Mouse (Mus musculus) CH12F3 (cell line): ENCODE data around the gene Eepd1.

ENCODE experiments used
- in situ Hi-C: fragments of 300-500 bp; cut with MboI; formaldehyde crosslinking; loops from 2 replicates; pipeline ENCODE4 v1.14.3; 2020; ENCODE audit warnings: low sequenced_read_pairs

Gene Eepd1

DNA sequence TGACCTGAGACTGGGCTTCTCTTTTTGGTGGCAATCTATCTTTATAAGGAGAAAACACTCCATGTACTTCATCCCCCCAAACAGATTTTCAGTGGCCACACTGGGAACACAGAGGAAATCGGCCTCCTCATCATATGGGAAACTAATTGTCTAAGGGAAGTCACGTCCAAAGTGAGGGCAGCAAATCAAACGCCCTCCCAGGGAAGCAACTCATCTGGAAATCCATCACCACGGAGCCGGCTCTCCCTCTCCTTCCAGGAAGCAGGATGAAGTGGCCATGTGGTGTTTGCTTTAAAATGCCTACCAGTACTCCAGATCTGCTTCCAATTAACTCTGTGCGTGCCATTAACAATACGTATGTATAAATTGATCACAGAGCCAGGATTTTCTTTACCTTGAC is 92.4 kb downstream of the Eepd1 start:
- in situ Hi-C loops, result no loop called here

- in situ Hi-C loops, result no loop called here
Measured at GRCm38 (mm10) chr9:25574186-25574585, 92.8 kb downstream of the Eepd1 start.

DNA sequence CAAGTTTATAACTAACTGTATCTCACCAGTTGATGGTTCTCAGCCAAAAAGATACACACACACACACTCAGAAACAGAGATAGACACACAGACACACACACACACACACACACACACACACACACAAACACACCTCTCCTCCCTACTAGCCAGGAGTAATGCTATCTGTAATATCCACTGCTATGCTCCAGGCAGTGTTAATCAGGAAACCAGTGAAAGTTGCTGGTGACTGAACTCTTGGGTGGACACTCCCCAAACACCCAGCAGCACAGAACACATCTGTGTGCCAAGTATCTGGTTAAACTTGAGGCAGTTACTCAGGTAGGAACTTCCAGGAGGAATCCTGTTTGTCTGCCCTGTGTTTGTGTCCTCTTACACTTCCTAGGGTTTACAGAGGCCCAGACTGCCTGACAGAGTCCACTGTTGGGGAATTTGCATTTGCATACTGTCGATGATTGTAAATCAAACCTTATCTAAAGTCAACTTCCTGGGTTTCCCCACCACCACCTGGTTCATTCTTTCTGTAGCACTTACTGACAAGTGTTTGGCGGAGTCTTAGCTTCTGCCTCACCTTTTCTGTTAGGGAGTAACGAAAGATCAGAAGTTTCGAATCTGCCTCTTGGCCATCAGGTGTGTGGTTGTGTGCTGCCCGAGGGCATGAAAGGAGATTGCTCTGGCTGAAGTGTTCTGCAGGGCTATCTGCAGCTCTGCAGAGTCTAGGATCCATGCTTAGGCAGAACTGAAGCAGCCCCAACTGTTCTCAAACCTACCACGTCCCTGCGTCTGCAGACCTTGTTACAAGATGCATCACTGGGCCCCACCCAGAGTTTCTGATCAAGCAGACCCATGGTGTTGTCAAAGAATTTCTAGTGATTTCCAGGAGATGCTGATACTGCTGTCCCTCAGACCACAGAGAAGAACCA is 97.6 kb downstream of the Eepd1 start:
- in situ Hi-C loops, result loop anchor here (25.0 kb wide), 1 partner anchor 417 kb away; the partner anchor contains the start of gene Herpud2

GRCm38 (mm10) chr9:25583621-25584020 is 102.3 kb downstream of the Eepd1 start:
- in situ Hi-C loops, result loop anchor here (25.0 kb wide), 1 partner anchor 421 kb away; the partner anchor contains the start of gene Herpud2

GRCm38 (mm10) chr9:25585614-25586013 is 104.3 kb downstream of the Eepd1 start:
- in situ Hi-C loops, result loop anchor here (25.0 kb wide), 1 partner anchor 423 kb away; the partner anchor contains the start of gene Herpud2

DNA sequence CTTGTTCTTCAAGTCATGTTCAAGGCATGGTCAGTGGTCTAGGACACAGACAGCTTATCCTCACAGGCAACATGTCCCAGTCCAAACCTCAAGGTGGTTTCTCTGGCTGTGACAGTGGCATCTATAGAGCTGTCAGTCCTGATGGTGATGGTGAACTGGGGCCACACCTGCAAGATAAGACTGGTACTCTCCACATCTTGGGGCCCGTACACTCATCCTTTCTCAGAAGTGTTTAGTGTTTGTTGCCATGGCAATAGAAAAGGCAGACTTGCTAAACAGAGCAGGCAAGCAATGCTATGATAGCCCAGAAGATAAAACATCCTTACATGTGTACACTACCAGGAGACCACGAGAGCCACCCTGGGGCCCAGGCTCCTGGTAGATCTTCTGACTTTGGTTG is 107.2 kb downstream of the Eepd1 start:
- in situ Hi-C loops, result loop anchor here (25.0 kb wide), 1 partner anchor 426 kb away; the partner anchor contains the start of gene Herpud2

GRCm38 (mm10) chr9:25590740-25591139 is 109.4 kb downstream of the Eepd1 start:
- in situ Hi-C loops, result loop anchor here (5.0 to 25.0 kb wide), 2 partner anchors 278 to 428 kb away; partner anchors contain the start of gene Herpud2

- in situ Hi-C loops, result loop anchor here (5.0 to 25.0 kb wide), 2 partner anchors 279 to 429 kb away; partner anchors contain the start of gene Herpud2
Measured at GRCm38 (mm10) chr9:25591390-25592354, 110.3 kb downstream of the Eepd1 start.

GRCm38 (mm10) chr9:25592355-25592955 is 111.1 kb downstream of the Eepd1 start:
- in situ Hi-C loops, result loop anchor here (5.0 to 25.0 kb wide), 2 partner anchors 280 to 430 kb away; partner anchors contain the start of gene Herpud2

DNA sequence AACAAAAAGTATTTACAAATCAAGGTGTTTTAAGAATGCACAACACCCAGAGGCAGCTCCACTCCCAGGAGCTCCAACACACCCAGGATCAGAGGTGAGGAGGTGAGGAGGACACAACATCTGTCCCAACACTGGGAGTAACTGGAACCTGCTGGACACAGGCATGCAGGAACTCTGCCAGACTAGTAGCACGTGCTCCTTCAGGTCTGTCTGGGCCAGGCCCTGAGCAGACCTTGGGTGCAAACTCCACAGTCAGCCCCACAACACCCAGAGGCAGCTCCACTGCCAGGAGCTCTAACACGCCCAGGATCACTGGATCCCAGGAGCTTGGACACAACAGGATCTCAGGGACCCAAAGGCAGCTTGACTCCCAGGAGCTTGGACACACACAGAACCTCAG is 143.4 kb downstream of the Eepd1 start:
- in situ Hi-C loops, result no loop called here

DNA sequence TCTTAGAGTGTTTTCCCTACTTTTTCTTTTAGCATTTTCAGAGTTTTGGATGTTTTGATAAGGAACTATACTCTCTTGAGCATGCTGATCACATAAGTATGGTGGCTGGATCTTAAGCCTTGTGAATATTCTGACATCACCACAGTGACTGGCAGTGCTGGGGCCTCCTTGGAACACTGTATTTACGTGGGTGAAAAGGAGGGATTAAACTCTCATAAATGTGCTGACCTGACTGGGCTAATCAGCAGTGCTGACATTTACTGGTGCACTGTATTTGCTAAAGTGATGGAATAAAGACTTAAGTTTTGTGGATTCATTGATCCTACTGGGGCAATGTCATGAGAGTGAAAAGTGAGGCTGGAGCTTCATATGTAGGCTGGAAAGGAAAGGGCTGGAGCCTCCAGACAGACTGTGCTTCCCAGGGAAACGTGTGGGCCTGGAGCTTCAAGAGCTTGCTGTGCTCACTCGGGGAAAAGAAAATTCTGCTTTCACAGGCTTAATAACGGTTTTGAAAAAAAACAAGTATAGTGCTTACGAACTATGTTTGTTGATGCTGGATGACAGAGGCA is 148.3 kb downstream of the Eepd1 start:
- in situ Hi-C loops, result no loop called here
